Mouse (Mus musculus) v-Abl transformed pro-B cells (cell line): ENCODE measurements around the gene Cisd3.

ENCODE experiments used
- in situ Hi-C, 2 experiments: fragments of 400-800 bp; cut with MboI; formaldehyde crosslinking; loops; one replicate each; pipeline ENCODE4 v1.15.1; 2025; ENCODE audit not compliant: unreplicated experiment in 2 of 2

Cisd3 gene

DNA sequence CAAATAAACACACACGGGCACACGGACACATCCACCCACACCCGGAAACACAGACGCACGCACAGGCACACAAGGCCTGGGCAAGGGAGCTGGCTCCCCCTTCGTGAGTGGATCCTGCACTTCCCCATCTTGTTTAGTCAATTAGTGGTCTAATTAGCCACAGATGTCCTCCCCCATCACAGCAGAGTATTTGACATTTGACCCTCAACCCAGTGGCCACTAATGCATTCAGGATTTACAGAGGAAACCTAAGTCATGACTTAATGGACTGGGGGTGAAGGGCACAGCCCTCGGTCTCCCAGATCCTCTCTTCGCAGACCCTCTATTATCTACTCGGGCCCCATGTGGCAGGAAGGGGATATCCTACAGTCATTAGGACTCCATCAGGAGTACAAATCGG, 48.1 kb downstream of the Cisd3 start:
- in situ Hi-C loops = loop anchor here in 1 of 2 experiments (5.0 kb wide), 1 partner anchor 36 kb away; no protein-coding TSS in a partner anchor

DNA sequence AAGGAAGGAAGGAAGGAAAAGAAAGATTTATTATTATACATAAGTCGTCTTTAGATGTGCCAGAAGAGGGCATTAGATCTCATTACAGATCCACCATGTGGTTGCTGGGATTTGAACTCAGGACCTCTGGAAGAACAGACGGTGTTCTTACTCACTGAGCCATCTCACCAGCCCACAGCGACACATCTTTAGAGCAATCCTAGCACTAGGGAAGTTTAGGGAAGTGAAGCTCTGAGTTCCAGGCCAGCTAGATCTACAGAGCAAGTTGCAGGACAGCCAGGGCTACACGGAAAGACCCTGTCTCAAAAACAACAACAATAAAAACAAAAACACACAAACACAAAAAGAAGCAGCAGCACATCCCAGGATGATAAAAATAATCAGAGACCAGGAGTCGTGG, 49.2 kb downstream of the Cisd3 start:
- in situ Hi-C loops = loop anchor here in 1 of 2 experiments (5.0 kb wide), 2 partner anchors 38 to 93 kb away; no protein-coding TSS in a partner anchor

DNA sequence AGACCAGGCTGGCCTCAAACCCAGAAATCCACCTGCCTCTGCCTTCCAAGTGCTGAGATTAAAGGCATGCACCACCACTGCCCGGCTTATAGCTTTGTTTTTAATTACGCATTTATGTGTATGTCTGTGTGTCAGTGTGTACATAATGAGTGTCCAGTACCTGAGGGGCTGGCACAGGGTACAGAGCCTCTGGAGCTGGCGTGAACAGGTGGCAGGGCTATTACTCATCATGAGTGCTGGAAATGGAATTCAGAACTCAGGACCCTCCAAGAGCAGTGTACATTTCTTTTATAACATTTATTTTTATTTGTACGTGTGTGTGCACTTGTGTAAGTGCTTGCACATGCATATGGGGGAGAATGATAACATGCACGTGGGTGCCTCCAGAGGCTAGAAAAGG, 51.0 kb downstream of the Cisd3 start:
- in situ Hi-C loops = loop anchor here in 1 of 2 experiments (5.0 kb wide), 1 partner anchor 94 kb away; no protein-coding TSS in a partner anchor

DNA sequence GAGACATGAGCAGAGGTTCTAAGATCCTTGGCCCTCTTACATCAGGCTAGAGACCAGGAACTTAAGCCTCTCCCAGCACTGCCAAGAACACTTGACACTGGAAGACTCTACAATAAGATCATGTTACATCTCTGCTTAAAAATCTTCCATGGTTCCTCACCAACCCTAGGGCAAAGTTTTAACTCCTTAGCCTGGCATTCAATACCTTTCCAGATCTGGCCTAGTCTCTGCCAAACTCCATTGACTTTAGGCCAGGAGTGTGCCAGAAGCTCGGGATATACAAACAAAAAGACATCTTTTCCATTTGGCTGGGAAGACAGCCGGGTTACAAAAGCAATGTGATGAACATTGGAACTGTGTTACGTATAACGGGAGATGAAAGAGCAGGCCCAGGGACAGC, 52.0 kb downstream of the Cisd3 start:
- in situ Hi-C loops = loop anchor here in 1 of 2 experiments (5.0 kb wide), 1 partner anchor 95 kb away; no protein-coding TSS in a partner anchor
